Mouse (Mus musculus) bone marrow, adult 2 months (tissue): ENCODE results near the gene Tgfbr3l.

Source experiments
- CTCF ChIP-seq: fragments of 200-500 bp; IDR thresholded peaks from 2 replicates; pipeline ENCODE4 v1.5.1; 2011; ENCODE audit warnings: low read length, control low read depth; ENCODE audit not compliant: control insufficient read depth, insufficient read depth
- POLR2A ChIP-seq: fragments of 200-500 bp; IDR thresholded peaks from 2 replicates; pipeline ENCODE4 v1.6.1; 2011; ENCODE audit warnings: low read depth, mild to moderate bottlenecking, control low read depth, low read length, borderline replicate concordance; ENCODE audit not compliant: control insufficient read depth

DNA sequence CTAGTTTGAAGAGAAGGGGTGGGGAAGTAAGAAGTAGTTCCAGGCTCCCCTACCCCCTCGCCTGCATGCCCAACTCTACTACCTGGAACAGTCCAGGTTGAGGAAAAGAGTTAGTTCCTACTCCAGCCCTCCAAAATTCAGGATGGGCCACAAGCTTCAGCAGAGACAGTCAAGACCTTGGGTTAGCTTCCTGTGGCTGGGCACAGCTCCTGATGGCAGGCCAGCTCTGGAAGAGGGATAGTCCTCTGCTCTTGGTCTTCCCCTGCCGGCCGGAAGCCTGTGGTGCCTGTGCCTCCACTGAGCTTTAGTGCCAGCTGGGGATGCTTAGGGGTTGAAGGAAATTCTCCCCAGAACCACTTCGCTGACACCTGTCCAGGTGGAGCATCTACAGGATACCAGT is 21.7 kb upstream of the Tgfbr3l start:
- TF ChIP-seq POLR2A (no peak), CTCF (no peak)
